28 mouse cellular contexts compared by ENCODE assay signal in the genomic region with DNA sequence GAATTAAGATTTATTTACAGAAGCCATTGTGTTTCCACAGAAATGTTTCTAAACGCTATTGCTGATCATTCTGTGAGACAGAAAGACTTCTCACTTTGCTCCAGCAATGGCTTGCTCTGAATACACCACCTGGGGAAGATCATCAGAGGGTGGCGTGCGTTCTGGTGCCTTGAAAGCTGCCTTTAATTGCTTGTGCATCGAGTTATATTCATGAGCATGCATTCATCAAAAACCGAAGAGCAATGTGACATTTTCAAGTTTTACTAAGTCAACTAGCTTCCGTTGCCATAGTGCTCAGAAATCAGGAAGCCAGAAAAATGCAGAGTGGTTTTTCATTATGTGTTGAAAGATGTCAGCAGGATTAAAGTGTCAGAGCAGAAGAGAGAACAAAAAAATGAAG.
A peak's percentile ranks its signal among the peaks of the same experiment; 100 is the strongest.
DNase-seq lines count a peak whose midpoint lies in the region; ATAC-seq and TF ChIP-seq lines count a peak whose summit lies in the region.
"Had no signal": no experiment of that assay in that cellular context is flagged by ENCODE, and none has a peak within 500 bp of the region (broad histone marks: within the 10 kb centered on the region; RNA-seq: fewer than 3 reads in every experiment).

No protein-coding gene starts in this region.

- no peak overlapping the region for H3K9ac ChIP-seq in forebrain, postnatal 0 days
- H3K9ac ChIP-seq in forebrain, embryonic 15.5 days (replicated peaks) = no peak overlapping the region
- no peak overlapping the region for H3K9ac ChIP-seq in midbrain, postnatal 0 days (replicated peaks; ENCODE audit: low read length, poor library complexity, severe bottlenecking)
- H3K9ac ChIP-seq: embryonic facial prominence, embryonic 12.5 days; heart, embryonic 15.5 days; hindbrain, embryonic 12.5 days; limb, embryonic 15.5 days; liver, embryonic 14.5 days; lung, embryonic 15.5 days; midbrain, embryonic 12.5 days had no signal

- peak; percentile 93; the same call in 1 of the 2 replicates for ATAC-seq in forebrain, postnatal 0 days
- ATAC-seq in forebrain, embryonic 15.5 days (replicated peaks) = no peak
- ATAC-seq in midbrain, postnatal 0 days (ENCODE audit: low FRiP score) = no peak
- ATAC-seq: intestine, embryonic 16.5 days had no signal

- H3K4me2 ChIP-seq in forebrain, postnatal 0 days (ENCODE audit: low read depth) = no peak overlapping the region
- no peak overlapping the region for H3K4me2 ChIP-seq in forebrain, embryonic 15.5 days (replicated peaks)
- H3K4me2 ChIP-seq in midbrain, postnatal 0 days (ENCODE audit: low read depth, low read length, poor library complexity, severe bottlenecking) = no peak overlapping the region
- H3K4me2 ChIP-seq: embryonic facial prominence, embryonic 12.5 days; heart, embryonic 15.5 days; hindbrain, embryonic 12.5 days; limb, embryonic 15.5 days; lung, embryonic 15.5 days; midbrain, embryonic 12.5 days had no signal

- no peaks in the 10 kb centered on the region for H3K27me3 ChIP-seq in forebrain, postnatal 0 days (ENCODE audit: insufficient read depth, low read length)
- no peaks in the 10 kb centered on the region for H3K27me3 ChIP-seq in forebrain, embryonic 15.5 days
- no peaks in the 10 kb centered on the region for H3K27me3 ChIP-seq in midbrain, postnatal 0 days (ENCODE audit: insufficient read depth, low read length)
- H3K27me3 ChIP-seq in midbrain, embryonic 10.5 days (ENCODE audit: low read depth, poor library complexity, severe bottlenecking) = no peaks in the 10 kb centered on the region
- H3K27me3 ChIP-seq: embryonic facial prominence, embryonic 12.5 days; heart, embryonic 15.5 days; hindbrain, embryonic 12.5 days; limb, embryonic 15.5 days; lung, embryonic 15.5 days; midbrain, embryonic 12.5 days had no signal

- H3K4me3 ChIP-seq in forebrain, postnatal 0 days (ENCODE audit: low read depth, low read length) = no peak overlapping the region
- no peak overlapping the region for H3K4me3 ChIP-seq in forebrain, embryonic 15.5 days
- H3K4me3 ChIP-seq in midbrain, postnatal 0 days (ENCODE audit: low read depth, low read length) = no peak overlapping the region
- no peak overlapping the region for H3K4me3 ChIP-seq in midbrain, embryonic 10.5 days
- H3K4me3 ChIP-seq: embryonic facial prominence, embryonic 12.5 days; heart, embryonic 10.5 days; heart, embryonic 15.5 days; hindbrain, embryonic 12.5 days; limb, embryonic 15.5 days; lung, embryonic 15.5 days; midbrain, embryonic 12.5 days had no signal

- peak overlapping the region; percentile 24; the same call in 1 of the 2 replicates for H3K27ac ChIP-seq in forebrain, postnatal 0 days (ENCODE audit: low read depth, low read length)
- no peak overlapping the region for H3K27ac ChIP-seq in forebrain, embryonic 15.5 days (replicated peaks)
- H3K27ac ChIP-seq in midbrain, postnatal 0 days (ENCODE audit: low read depth, low read length) = no peak overlapping the region
- no peak overlapping the region for H3K27ac ChIP-seq in midbrain, embryonic 10.5 days (replicated peaks)
- H3K27ac ChIP-seq: embryonic facial prominence, embryonic 12.5 days; heart, embryonic 10.5 days; heart, embryonic 15.5 days; hindbrain, embryonic 12.5 days; kidney, postnatal 0 days; limb, embryonic 15.5 days; liver, embryonic 14.5 days; lung, embryonic 15.5 days; midbrain, embryonic 12.5 days had no signal

- no peaks in the 10 kb centered on the region for H3K9me3 ChIP-seq in forebrain, postnatal 0 days (ENCODE audit: low read length)
- H3K9me3 ChIP-seq in forebrain, embryonic 15.5 days = no peaks in the 10 kb centered on the region
- H3K9me3 ChIP-seq in midbrain, postnatal 0 days (ENCODE audit: low read length) = no peaks in the 10 kb centered on the region
- no peaks in the 10 kb centered on the region for H3K9me3 ChIP-seq in midbrain, embryonic 10.5 days (replicated peaks)
- H3K9me3 ChIP-seq: embryonic facial prominence, embryonic 12.5 days; heart, embryonic 10.5 days; heart, embryonic 15.5 days; hindbrain, embryonic 12.5 days; limb, embryonic 15.5 days; lung, embryonic 15.5 days; midbrain, embryonic 12.5 days had no signal

- DNase-seq in embryo, embryonic 10.5 days (ENCODE audit: low spot score) = peak; percentile 18
- no peak for DNase-seq in embryo, embryonic 11 days
- peak; percentile 60 for DNase-seq in forebrain, postnatal 0 days
- peak; percentile 22 for DNase-seq in midbrain, postnatal 0 days (ENCODE audit: low spot score)
- no peak for DNase-seq in midbrain, embryonic 10.5 days (ENCODE audit: low spot score)
- DNase-seq in kidney, postnatal 4 days = no peak
- DNase-seq: adrenal gland, adult 8-10 months; cerebellum, adult 11-12 months; cerebellum, adult 9-11 months; gastrocnemius, postnatal 25 days; heart, adult 11 months; kidney, adult 8-10 months; layer of hippocampus, postnatal 36 days; left cerebral cortex, postnatal 4 days; right cerebral cortex, postnatal 4 days; thymus, postnatal 4 days had no signal

- H3K4me1 ChIP-seq in forebrain, postnatal 0 days (ENCODE audit: insufficient read depth) = peaks cover 6% of the 10 kb centered on the region; the same call in 1 of the 2 replicates
- H3K4me1 ChIP-seq in forebrain, embryonic 15.5 days = no peaks in the 10 kb centered on the region; the same call in 1 of the 2 replicates
- no peaks in the 10 kb centered on the region; the same call in 1 of the 2 replicates for H3K4me1 ChIP-seq in midbrain, postnatal 0 days (ENCODE audit: insufficient read depth, low read length)
- H3K4me1 ChIP-seq in midbrain, embryonic 10.5 days = peaks cover 13% of the 10 kb centered on the region
- H3K4me1 ChIP-seq: embryonic facial prominence, embryonic 12.5 days; heart, embryonic 10.5 days; heart, embryonic 15.5 days; limb, embryonic 15.5 days; lung, embryonic 15.5 days; midbrain, embryonic 12.5 days had no signal

- TF ChIP-seq CTCF in forebrain, postnatal 0 days (IDR thresholded peaks at IDR 0.05; ENCODE audit: low read depth) = no peak
- no peak for TF ChIP-seq CTCF in midbrain, postnatal 0 days (IDR thresholded peaks at IDR 0.05)

- no peaks in the 10 kb centered on the region for H3K36me3 ChIP-seq in forebrain, postnatal 0 days (ENCODE audit: insufficient read depth)
- no peaks in the 10 kb centered on the region for H3K36me3 ChIP-seq in forebrain, embryonic 15.5 days
- no peaks in the 10 kb centered on the region for H3K36me3 ChIP-seq in midbrain, postnatal 0 days (ENCODE audit: insufficient read depth, low read length)
- no peaks in the 10 kb centered on the region for H3K36me3 ChIP-seq in midbrain, embryonic 10.5 days
- H3K36me3 ChIP-seq: embryonic facial prominence, embryonic 12.5 days; G1E; heart, embryonic 10.5 days; heart, embryonic 15.5 days; hindbrain, embryonic 12.5 days; limb, embryonic 15.5 days; lung, embryonic 15.5 days; midbrain, embryonic 12.5 days had no signal

- WGBS in forebrain, postnatal 0 days = 16% methylated on average over 6 of the region's 6 CpGs
- 26% methylated on average over 6 of the region's 6 CpGs for WGBS in forebrain, embryonic 15.5 days
- 29% methylated on average over 6 of the region's 6 CpGs for WGBS in midbrain, postnatal 0 days
- 72% methylated on average over 6 of the region's 6 CpGs for WGBS in midbrain, embryonic 10.5 days

Comparison
In these comparisons a context has a peak if more than half of its experiments do, and no peak if none do; other contexts are left out.
1. DNase-seq: peak in embryo, embryonic 10.5 days (single experiment), forebrain, postnatal 0 days (single experiment) and midbrain, postnatal 0 days (single experiment); none in embryo, embryonic 11 days (single experiment), midbrain, embryonic 10.5 days (single experiment) and kidney, postnatal 4 days (0 of 2).